Mouse (Mus musculus) lung, postnatal 0 days (tissue): Measurements from ENCODE around the gene Letmd1. TPM values are rescaled to one million over a fixed set of nuclear protein-coding genes. Genes with fewer than 3 reads are reported as not detected.

ENCODE experiments used
- ATAC-seq: fragments of 200-750 bp; cut with Nextera tagmentation; 2 replicates; pipeline ENCODE4 v1.8.0; 2017; ENCODE audit warnings: moderate library complexity
- DNase-seq: peaks from one replicate; pipeline ENCODE4 v3.0.0-alpha.2; 2016; ENCODE audit warnings: low spot score
- H3K27ac ChIP-seq: fragments of 300-500 bp; sonication (generic); 2 replicates; pipeline ENCODE4 v1.5.1; 2014; ENCODE audit warnings: antibody characterized with exemption, mild to moderate bottlenecking, low read length, mixed read lengths
- H3K27me3 ChIP-seq: fragments of 300-500 bp; sonication (generic); replicated peaks from 2 replicates; pipeline ENCODE4 v1.6.1; 2014; ENCODE audit warnings: low read length, mixed read lengths; ENCODE audit not compliant: insufficient read depth
- H3K36me3 ChIP-seq: fragments of 300-500 bp; sonication (generic); 2 replicates; pipeline ENCODE4 v1.6.1; 2014; ENCODE audit warnings: low read length, mixed read lengths; ENCODE audit not compliant: insufficient read depth
- H3K4me1 ChIP-seq: fragments of 300-500 bp; sonication (generic); 2 replicates; pipeline ENCODE4 v1.6.1; 2014; ENCODE audit warnings: antibody characterized with exemption, low read depth, low read length, mixed read lengths; ENCODE audit not compliant: insufficient read depth
- H3K4me2 ChIP-seq: fragments of 300-500 bp; sonication (generic); replicated peaks from 2 replicates; pipeline ENCODE4 v1.6.1; 2014; ENCODE audit warnings: low read depth, mild to moderate bottlenecking, low read length, moderate library complexity, mixed read lengths
- H3K4me3 ChIP-seq: fragments of 300-500 bp; sonication (generic); 2 replicates; pipeline ENCODE4 v1.5.1; 2014; ENCODE audit warnings: low read depth, low read length
- H3K9ac ChIP-seq: fragments of 300-500 bp; sonication (generic); replicated peaks from 2 replicates; pipeline ENCODE4 v1.6.1; 2014; ENCODE audit warnings: low read depth, mild to moderate bottlenecking
- H3K9me3 ChIP-seq: fragments of 300-500 bp; sonication (generic); 2 replicates; pipeline ENCODE4 v1.6.1; 2016; ENCODE audit warnings: low read length, mixed read lengths
- CTCF ChIP-seq: IDR thresholded peaks from 2 replicates; pipeline ENCODE4 v1.5.1; 2016; ENCODE audit warnings: antibody characterized with exemption, mild to moderate bottlenecking
- EP300 ChIP-seq: IDR thresholded peaks from 2 replicates; pipeline ENCODE4 v1.6.1; 2016; ENCODE audit warnings: antibody characterized with exemption, mild to moderate bottlenecking, control low read depth
- WGBS: fragments of 180-500 bp; shearing (Covaris S2); extraction: QIAGEN DNeasy Blood & Tissue Kit; methylation state at CpG from one replicate; pipeline ENCODE4 v1.1.7; 2014; 5-methylcytosine and 5-hydroxymethylcytosine counted together
- polyA plus RNA-seq: library from polyadenylated mRNA; unstranded; fragments of >200 nt; fragmentation: Nextera tagmentation; extraction: Ambion mirVana; gene quantifications from 2 replicates; pipeline ENCODE4 v1.2.1, GENCODE M21; 2015

Gene Letmd1
- polyA plus RNA-seq, 1 experiment from 2014 or later, result 13.2 TPM

DNA sequence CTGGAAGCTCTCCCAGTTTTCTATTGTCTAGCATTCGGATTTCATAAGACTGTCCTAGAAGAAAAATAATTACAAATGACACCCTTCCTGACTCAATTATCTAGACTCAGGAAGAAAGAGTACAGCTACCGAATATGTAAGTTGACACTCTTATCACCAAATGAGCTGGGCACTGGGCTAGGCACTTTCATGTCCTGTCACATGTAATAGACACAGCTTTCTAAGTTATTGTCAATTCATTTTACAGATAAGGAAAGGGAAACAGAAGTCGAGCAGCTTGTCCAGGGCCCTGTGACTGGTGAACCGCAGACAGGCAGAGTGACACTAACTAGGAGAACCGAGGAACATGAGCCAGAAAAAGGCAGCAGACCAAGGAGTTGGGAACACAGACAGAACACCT lies 59.1 kb downstream of the Letmd1 start:
- Histone ChIP-seq H3K4me1 (no peaks in the 10 kb centered on the region), H3K4me2 (no peak overlapping the region), H3K27me3 (no peaks in the 10 kb centered on the region), H3K27ac (no peak overlapping the region), H3K36me3 (no peaks in the 10 kb centered on the region), H3K9me3 (no peaks in the 10 kb centered on the region), H3K4me3 (no peak overlapping the region), H3K9ac (no peak overlapping the region)
- DNase-seq, result no peak
- no peak for ATAC-seq
- TF ChIP-seq CTCF, result no peak
- no peak for TF ChIP-seq EP300
- 56% methylated on average over 5 of the region's 5 CpGs for WGBS

Other genes with a start within 250 kb of the Letmd1 start
- gene Atf1, start 241.2 kb upstream of the Letmd1 start, polyA plus RNA-seq, result 28.3 and 35.3 TPM in 2 replicates
- gene Tmprss12, start 188.2 kb upstream of the Letmd1 start, polyA plus RNA-seq, result not detected in 2 replicates
- 62.9 and 88.1 TPM in 2 replicates for gene Mettl7a1, start 164.9 kb upstream of the Letmd1 start, polyA plus RNA-seq
- 0.12 TPM in 2 replicates for gene Mettl7a3, start 134.1 kb upstream of the Letmd1 start, polyA plus RNA-seq
- not detected in 2 replicates for gene Methig1, start 115.9 kb upstream of the Letmd1 start, polyA plus RNA-seq
- 0.11 and 0.19 TPM in 2 replicates for gene Mettl7a2, start 115.8 kb upstream of the Letmd1 start, polyA plus RNA-seq
- not detected in 2 replicates for gene Higd1c, start 104.5 kb upstream of the Letmd1 start, polyA plus RNA-seq
- gene Gm5475, start 46.9 kb upstream of the Letmd1 start, polyA plus RNA-seq, result 0.11 and 0.12 TPM in 2 replicates
- 16.1 and 19.2 TPM in 2 replicates for gene Slc11a2, start 44.0 kb upstream of the Letmd1 start, polyA plus RNA-seq
- gene Csrnp2, start 26.5 kb downstream of the Letmd1 start, polyA plus RNA-seq, result 4.7 and 4.9 TPM in 2 replicates
- 13.9 and 16.6 TPM in 2 replicates for gene Tfcp2, start 83.0 kb downstream of the Letmd1 start, polyA plus RNA-seq
- 6.4 and 7.6 TPM in 2 replicates for gene Pou6f1, start 131.0 kb downstream of the Letmd1 start, polyA plus RNA-seq
- gene Dazap2, start 146.3 kb downstream of the Letmd1 start, polyA plus RNA-seq, result 246 and 299 TPM in 2 replicates
- gene Smagp, start 167.9 kb downstream of the Letmd1 start, polyA plus RNA-seq, result 65.6 and 71.8 TPM in 2 replicates
- 4.2 and 4.5 TPM in 2 replicates for gene Bin2, start 200.5 kb downstream of the Letmd1 start, polyA plus RNA-seq
- 5.0 and 11.4 TPM in 2 replicates for gene Cela1, start 218.9 kb downstream of the Letmd1 start, polyA plus RNA-seq